Mouse (Mus musculus) layer of hippocampus, postnatal 25 days (tissue): Measurements from ENCODE around the gene Olfr1423. TPM values are rescaled to one million over a fixed set of nuclear protein-coding genes. Genes with fewer than 3 reads are reported as not detected.
"Not testable (repeated sequence)": the region's sequence is repeated elsewhere in the genome, so short reads cannot be mapped to it uniquely, and the experiment has no call there.

Experiments used
- DNase-seq, 2 experiments: peaks; one replicate each; pipeline ENCODE4 v3.0.0; 2022; ENCODE audit warnings: mixed read lengths in 2 of 2, low spot score in 1 of 2; ENCODE audit errors: extremely low spot score in 1 of 2
- total RNA-seq, 2 experiments: library from RNA; stranded (reverse); gene quantifications; 2 replicates each; pipeline ENCODE4 v1.2.3; 2021

Gene Olfr1423
- total RNA-seq = not detected

- DNase-seq = no peak
These were observed at the start of gene Olfr1423 for GRCm38 (mm10) chr19:12041217-12041616. Gene Olfr1423, minus strand, starts transcription at chr19:12041317.

- DNase-seq = not testable (repeated sequence)
These were observed 36.5 kb upstream of the Olfr1423 start, which contains the start of gene Olfr1425 for GRCm38 (mm10) chr19:12077631-12078030. Gene Olfr1425, minus strand, starts transcription at chr19:12077731.

- DNase-seq = not testable (repeated sequence)
These were observed 28.4 kb upstream of the Olfr1423 start for GRCm38 (mm10) chr19:12069546-12069945.

GRCm38 (mm10) chr19:12067806-12068205 is 26.7 kb upstream of the Olfr1423 start:
- not testable (repeated sequence) for DNase-seq

GRCm38 (mm10) chr19:12062582-12062981 is 21.5 kb upstream of the Olfr1423 start, which contains the start of gene Olfr1424:
Gene Olfr1424, minus strand, starts transcription at chr19:12062682.
- not testable (repeated sequence) for DNase-seq

- DNase-seq = no peak
These were observed 2.0 kb upstream of the Olfr1423 start for GRCm38 (mm10) chr19:12043163-12043562.

- DNase-seq = no peak
These were observed 3.4 kb downstream of the Olfr1423 start for GRCm38 (mm10) chr19:12037727-12038126.

GRCm38 (mm10) chr19:12026606-12027005 is 14.5 kb downstream of the Olfr1423 start:
- no peak for DNase-seq

- no peak for DNase-seq
These were observed 15.8 kb downstream of the Olfr1423 start for GRCm38 (mm10) chr19:12025333-12025732.

- DNase-seq = no peak
These were observed 17.0 kb downstream of the Olfr1423 start for GRCm38 (mm10) chr19:12024149-12024548.

- DNase-seq = no peak
These were observed 24.9 kb downstream of the Olfr1423 start for GRCm38 (mm10) chr19:12016192-12016591.

- no peak for DNase-seq
These were observed 25.4 kb downstream of the Olfr1423 start for GRCm38 (mm10) chr19:12015708-12016107.

GRCm38 (mm10) chr19:12013228-12013627 is 27.9 kb downstream of the Olfr1423 start:
- DNase-seq = no peak

GRCm38 (mm10) chr19:12012615-12013014 is 28.5 kb downstream of the Olfr1423 start:
- DNase-seq = no peak

GRCm38 (mm10) chr19:12011560-12012556 is 29.3 kb downstream of the Olfr1423 start:
- DNase-seq = peak; percentile 84 to 92

GRCm38 (mm10) chr19:12010916-12011559 is 30.1 kb downstream of the Olfr1423 start:
- DNase-seq = peak in 1 of 2 experiments; percentile 73

GRCm38 (mm10) chr19:12010281-12010771 is 30.8 kb downstream of the Olfr1423 start:
- peak in 1 of 2 experiments; percentile 36 for DNase-seq

GRCm38 (mm10) chr19:12009501-12010280 is 31.4 kb downstream of the Olfr1423 start:
- DNase-seq = peak in 1 of 2 experiments; percentile 76

- DNase-seq = no peak
These were observed 32.4 kb downstream of the Olfr1423 start for GRCm38 (mm10) chr19:12008410-12009380.
